Comparison of ENCODE assay signal across 7 mouse cellular contexts in genomic region chr3:95818571-95819288, GRCm38 (mm10). TPM values are rescaled to one million over a fixed set of nuclear protein-coding genes. Genes with fewer than 3 reads are reported as not detected.
DNase-seq lines count a peak whose midpoint lies in the region; ATAC-seq lines count a peak whose summit lies in the region.

Gene Rprd2 (minus strand): TSS chr3:95818863.

- peak within 1 kb of the TSS; percentile 93 for H3K4me3 ChIP-seq in embryonic facial prominence, embryonic 10.5 days
- peak within 1 kb of the TSS; percentile 77 for H3K4me3 ChIP-seq in limb, embryonic 11.5 days (ENCODE audit: low read depth, low read length)
- H3K4me3 ChIP-seq in midbrain, embryonic 14.5 days (replicated peaks; ENCODE audit: low read depth, low read length): peak within 1 kb of the TSS; percentile 74

- H3K9me3 ChIP-seq in embryonic facial prominence, embryonic 10.5 days: no peaks in the 10 kb centered on the region
- no peaks in the 10 kb centered on the region for H3K9me3 ChIP-seq in limb, embryonic 11.5 days (ENCODE audit: control insufficient read depth, low read length)
- no peaks in the 10 kb centered on the region for H3K9me3 ChIP-seq in midbrain, embryonic 14.5 days (ENCODE audit: control insufficient read depth, low read length)

- H3K4me2 ChIP-seq in limb, embryonic 11.5 days (ENCODE audit: low read depth, severe bottlenecking): peak within 1 kb of the TSS; percentile 65
- peak within 1 kb of the TSS; percentile 67 for H3K4me2 ChIP-seq in midbrain, embryonic 14.5 days (ENCODE audit: low read length)

- DNase-seq in adrenal gland, postnatal 10 days: peak; percentile 85
- peak; percentile 89 for DNase-seq in embryonic facial prominence, embryonic 10.5 days (ENCODE audit: low spot score)
- peak; percentile 82 for DNase-seq in kidney, adult 18-20 months
- DNase-seq in limb, embryonic 11.5 days (ENCODE audit: low spot score): peak; percentile 86
- peak; percentile 84 for DNase-seq in midbrain, embryonic 14.5 days
- peak; percentile 62 to 71 for DNase-seq in spleen, adult 18-20 months

- H3K9ac ChIP-seq in limb, embryonic 11.5 days (ENCODE audit: low read length): peak within 1 kb of the TSS; percentile 98
- peak within 1 kb of the TSS; percentile 97 for H3K9ac ChIP-seq in midbrain, embryonic 14.5 days (replicated peaks; ENCODE audit: low read length)

- H3K4me1 ChIP-seq in embryonic facial prominence, embryonic 10.5 days: peaks cover 21% of the 10 kb centered on the region
- 0 out of 2 replicates have a peak, but pooled peaks cover 3% of the 10 kb centered on the region for H3K4me1 ChIP-seq in limb, embryonic 11.5 days (ENCODE audit: control insufficient read depth, insufficient read depth, low read length)
- H3K4me1 ChIP-seq in midbrain, embryonic 14.5 days (ENCODE audit: control insufficient read depth, insufficient read depth, low read length): peaks cover 21% of the 10 kb centered on the region

- WGBS in embryonic facial prominence, embryonic 10.5 days: under 1% methylated on average over 60 of the region's 60 CpGs
- WGBS in limb, embryonic 11.5 days: under 1% methylated on average over 59 of the region's 60 CpGs
- under 1% methylated on average over 60 of the region's 60 CpGs for WGBS in midbrain, embryonic 14.5 days

- H3K27me3 ChIP-seq in embryonic facial prominence, embryonic 10.5 days (replicated peaks; ENCODE audit: low read depth, poor library complexity, severe bottlenecking): no peaks in the 10 kb centered on the region
- no peaks in the 10 kb centered on the region for H3K27me3 ChIP-seq in limb, embryonic 11.5 days (ENCODE audit: control insufficient read depth, insufficient read depth, low read length)
- no peaks in the 10 kb centered on the region for H3K27me3 ChIP-seq in midbrain, embryonic 14.5 days (ENCODE audit: control insufficient read depth, insufficient read depth, low read length)

- peak; percentile 35 for ATAC-seq in granulocyte monocyte progenitor cell, adult 5-6 weeks (replicated peaks; ENCODE audit: poor library complexity, severe bottlenecking)
- ATAC-seq in limb, embryonic 11.5 days (ENCODE audit: insufficient number of reproducible peaks, low FRiP score, low TSS enrichment, low read depth): peak; percentile 37; the same call in 1 of the 2 replicates
- peak; percentile 67 for ATAC-seq in midbrain, embryonic 14.5 days (ENCODE audit: low FRiP score, low TSS enrichment)

- peaks cover 17% of the 10 kb centered on the region for H3K36me3 ChIP-seq in embryonic facial prominence, embryonic 10.5 days (replicated peaks)
- no peaks in the 10 kb centered on the region for H3K36me3 ChIP-seq in limb, embryonic 11.5 days (ENCODE audit: control insufficient read depth, insufficient read depth, low read length)
- no peaks in the 10 kb centered on the region for H3K36me3 ChIP-seq in midbrain, embryonic 14.5 days (ENCODE audit: control insufficient read depth, insufficient read depth, low read length)

- H3K27ac ChIP-seq in embryonic facial prominence, embryonic 10.5 days (replicated peaks): peak within 1 kb of the TSS; percentile 100
- H3K27ac ChIP-seq in limb, embryonic 11.5 days (replicated peaks; ENCODE audit: low read depth, low read length): peak within 1 kb of the TSS; percentile 99
- H3K27ac ChIP-seq in midbrain, embryonic 14.5 days (replicated peaks; ENCODE audit: low read depth, low read length): peak within 1 kb of the TSS; percentile 100

RNA-seq across cellular contexts. Expression of gene Rprd2, which starts in this region (rescaled TPM):
- 10 to 100 TPM; 43.9 to 50.6 TPM for total RNA-seq in adrenal gland, postnatal 10 days (2021)
- polyA plus RNA-seq in embryonic facial prominence, embryonic 10.5 days (2016; fragmentation: Nextera tagmentation; extraction: Ambion mirVana): 24.0 and 25.7 TPM in 2 replicates
- 56.0 and 56.8 TPM in 2 replicates for total RNA-seq in granulocyte monocyte progenitor cell, adult 5-6 weeks (2014; fragmentation: Nextera tagmentation)
- 17.5 and 23.8 TPM in 2 replicates for total RNA-seq in granulocyte monocyte progenitor cell, adult 5-6 weeks (2017)
- 23.5 and 24.9 TPM in 2 replicates for polyA plus RNA-seq in limb, embryonic 11.5 days (2014; fragmentation: Nextera tagmentation; extraction: Ambion mirVana)
- 21.7 and 22.3 TPM in 2 replicates for polyA plus RNA-seq in midbrain, embryonic 14.5 days (2014; fragmentation: Nextera tagmentation; extraction: Ambion mirVana)

Comparison
In these comparisons a context has a peak if more than half of its experiments do, and no peak if none do; other contexts are left out.
1. Peak in every context shown above with its lines: DNase-seq, ATAC-seq, H3K4me3 ChIP-seq and H3K27ac ChIP-seq.